Mouse (Mus musculus) heart, embryonic 14.5 days (tissue): Measurements from ENCODE around the gene Hnrnpf. TPM values are rescaled to one million over a fixed set of nuclear protein-coding genes. Genes with fewer than 3 reads are reported as not detected.

Experiments
- ATAC-seq: fragments of 200-750 bp; cut with Nextera tagmentation; 2 replicates; pipeline ENCODE4 v1.8.0; 2017; ENCODE audit warnings: low read depth, moderate TSS enrichment; ENCODE audit not compliant: insufficient number of reproducible peaks, insufficient read depth, low FRiP score
- H3K27ac ChIP-seq, 2 experiments: fragments of 200-500 bp in 1 of 2; fragments of 300-500 bp in 1 of 2; sonication (generic) in 1 of 2; replicated peaks in 1 of 2; 2 replicates each; pipeline ENCODE4 v1.5.1; 2012 to 2014; ENCODE audit warnings: low read depth in 2 of 2, low read length in 2 of 2, control low read depth in 1 of 2, mild to moderate bottlenecking in 1 of 2, mixed read lengths in 1 of 2; ENCODE audit not compliant: control insufficient read depth in 1 of 2, insufficient read depth in 1 of 2
- H3K27me3 ChIP-seq: fragments of 300-500 bp; sonication (generic); 2 replicates; pipeline ENCODE4 v1.6.1; 2014; ENCODE audit warnings: mild to moderate bottlenecking, low read length, control low read depth; ENCODE audit not compliant: control insufficient read depth, insufficient read depth
- H3K36me3 ChIP-seq: fragments of 300-500 bp; sonication (generic); 2 replicates; pipeline ENCODE4 v1.6.1; 2014; ENCODE audit warnings: mild to moderate bottlenecking, control low read depth, low read length, mixed read lengths; ENCODE audit not compliant: control insufficient read depth, insufficient read depth
- H3K4me1 ChIP-seq, 2 experiments: fragments of 200-500 bp in 1 of 2; fragments of 300-500 bp in 1 of 2; sonication (generic) in 1 of 2; 2 replicates each; pipeline ENCODE4 v1.6.1; 2012 to 2014; ENCODE audit warnings: low read length in 2 of 2, control low read depth in 1 of 2, mixed read lengths in 1 of 2; ENCODE audit not compliant: control insufficient read depth in 2 of 2, insufficient read depth in 2 of 2
- H3K4me2 ChIP-seq: fragments of 300-500 bp; sonication (generic); 2 replicates; pipeline ENCODE4 v1.6.1; 2014; ENCODE audit warnings: mild to moderate bottlenecking, low read length
- H3K4me3 ChIP-seq, 2 experiments: fragments of 200-500 bp in 1 of 2; fragments of 300-500 bp in 1 of 2; sonication (generic) in 1 of 2; 2 replicates each; pipeline ENCODE4 v1.5.1; 2012 to 2014; ENCODE audit warnings: low read length in 2 of 2, mild to moderate bottlenecking in 2 of 2, control low read depth in 1 of 2, low read depth in 1 of 2, moderate library complexity in 1 of 2; ENCODE audit not compliant: control insufficient read depth in 1 of 2, insufficient read depth in 1 of 2
- H3K9ac ChIP-seq: fragments of 300-500 bp; sonication (generic); 2 replicates; pipeline ENCODE4 v1.6.1; 2014; ENCODE audit warnings: mild to moderate bottlenecking, low read length
- H3K9me3 ChIP-seq: fragments of 300-500 bp; sonication (generic); 2 replicates; pipeline ENCODE4 v1.6.1; 2016; ENCODE audit warnings: low read length, control low read depth; ENCODE audit not compliant: control insufficient read depth
- WGBS: fragments of 180-500 bp; shearing (Covaris S2); extraction: QIAGEN DNeasy Blood & Tissue Kit; methylation state at CpG from one replicate; pipeline ENCODE4 v1.1.7; 2014; 5-methylcytosine and 5-hydroxymethylcytosine counted together
- polyA plus RNA-seq: library from polyadenylated mRNA; unstranded; fragments of >200 nt; fragmentation: Nextera tagmentation; extraction: Ambion mirVana; gene quantifications from 2 replicates; pipeline ENCODE4 v1.2.1, GENCODE M21; 2014

Hnrnpf gene
- polyA plus RNA-seq, 1 experiment from 2014 or later, result 457 TPM

GRCm38 (mm10) chr6:117892386-117892785 is 7.7 kb upstream of the Hnrnpf start:
- no peaks in the 10 kb centered on the region for H3K27me3 ChIP-seq
- H3K36me3 ChIP-seq, result no peaks in the 10 kb centered on the region
- no peak overlapping the region for H3K9ac ChIP-seq
- no peak overlapping the region for H3K4me3 ChIP-seq
- WGBS, result 61% methylated on average over 3 of the region's 3 CpGs
- H3K9me3 ChIP-seq, result no peaks in the 10 kb centered on the region
- no peak overlapping the region for H3K4me2 ChIP-seq
- H3K27ac ChIP-seq, result no peak overlapping the region
- peaks cover 0 to 5% of the 10 kb centered on the region in 2 experiments; a peak in 2 of 4 replicates for H3K4me1 ChIP-seq
- ATAC-seq, result no peak

- Histone ChIP-seq H3K4me1 (peaks cover 0 to 5% of the 10 kb centered on the region in 2 experiments; a peak in 2 of 4 replicates), H3K36me3 (no peaks in the 10 kb centered on the region), H3K4me3 (no peak overlapping the region), H3K9me3 (no peaks in the 10 kb centered on the region), H3K4me2 (no peak overlapping the region), H3K9ac (no peak overlapping the region), H3K27me3 (no peaks in the 10 kb centered on the region), H3K27ac (no peak overlapping the region)
- ATAC-seq, result no peak
- WGBS, result 84% methylated on average over 2 of the region's 2 CpGs
These were observed 6.7 kb upstream of the Hnrnpf start for GRCm38 (mm10) chr6:117893435-117893834.

- H3K27me3 ChIP-seq, result no peaks in the 10 kb centered on the region
- no peaks in the 10 kb centered on the region; a peak in 1 of 4 replicates for H3K4me1 ChIP-seq
- H3K27ac ChIP-seq, result no peak overlapping the region
- H3K9me3 ChIP-seq, result no peaks in the 10 kb centered on the region
- H3K4me3 ChIP-seq, result no peak overlapping the region
- 71% methylated on average over 5 of the region's 5 CpGs for WGBS
- no peak overlapping the region for H3K4me2 ChIP-seq
- H3K9ac ChIP-seq, result no peak overlapping the region
- ATAC-seq, result no peak
- no peaks in the 10 kb centered on the region for H3K36me3 ChIP-seq
These were observed 2.3 kb upstream of the Hnrnpf start for GRCm38 (mm10) chr6:117897800-117898199.

- Histone ChIP-seq H3K4me1 (peaks cover 5 to 7% of the 10 kb centered on the region in 2 experiments), H3K9ac (peak overlapping the region; percentile 16; the same call in 1 of the 2 replicates), H3K4me2 (no peak overlapping the region), H3K27ac (no peak overlapping the region), H3K9me3 (no peaks in the 10 kb centered on the region), H3K27me3 (no peaks in the 10 kb centered on the region), H3K36me3 (no peaks in the 10 kb centered on the region), H3K4me3 (no peak overlapping the region)
- 63% methylated on average over 9 of the region's 9 CpGs for WGBS
- no peak for ATAC-seq
These were observed 1.6 kb downstream of the Hnrnpf start for GRCm38 (mm10) chr6:117901510-117902402.

GRCm38 (mm10) chr6:117902556-117902955 is 2.4 kb downstream of the Hnrnpf start:
- ATAC-seq, result no peak
- Histone ChIP-seq H3K9me3 (no peaks in the 10 kb centered on the region), H3K4me3 (no peak overlapping the region), H3K36me3 (no peaks in the 10 kb centered on the region), H3K9ac (no peak overlapping the region), H3K27me3 (no peaks in the 10 kb centered on the region), H3K27ac (no peak overlapping the region), H3K4me2 (no peak overlapping the region), H3K4me1 (peaks cover 5 to 7% of the 10 kb centered on the region in 2 experiments)
- 73% methylated on average over 4 of the region's 4 CpGs for WGBS

- H3K36me3 ChIP-seq, result no peaks in the 10 kb centered on the region
- peaks cover 5 to 12% of the 10 kb centered on the region in 2 experiments for H3K4me1 ChIP-seq
- ATAC-seq, result no peak
- H3K9ac ChIP-seq, result no peak overlapping the region
- H3K9me3 ChIP-seq, result no peaks in the 10 kb centered on the region
- H3K4me2 ChIP-seq, result no peak overlapping the region
- H3K27me3 ChIP-seq, result no peaks in the 10 kb centered on the region
- 73% methylated on average over 3 of the region's 3 CpGs for whole genome bisulfite sequencing
- H3K4me3 ChIP-seq, result no peak overlapping the region
- H3K27ac ChIP-seq, result no peak overlapping the region
These were observed 3.7 kb downstream of the Hnrnpf start for GRCm38 (mm10) chr6:117903836-117904235.

- H3K27me3 ChIP-seq, result no peaks in the 10 kb centered on the region
- peak overlapping the region; percentile 71 for H3K4me2 ChIP-seq
- peak overlapping the region; percentile 6 to 99; a peak in 2 of 4 replicates for H3K4me3 ChIP-seq
- no peaks in the 10 kb centered on the region for H3K36me3 ChIP-seq
- no peak for ATAC-seq
- H3K4me1 ChIP-seq, result peaks cover 8 to 24% of the 10 kb centered on the region in 2 experiments
- WGBS, result 17% methylated on average over 4 of the region's 4 CpGs
- H3K9me3 ChIP-seq, result no peaks in the 10 kb centered on the region
- peak overlapping the region; percentile 85 for H3K9ac ChIP-seq
- H3K27ac ChIP-seq, result peak overlapping the region; percentile 91 to 94
These were observed 5.3 kb downstream of the Hnrnpf start for GRCm38 (mm10) chr6:117905260-117905930.
